Mouse (Mus musculus) heart, postnatal 0 days (tissue): ENCODE results near the gene Cdr2l.

Source experiments
- CTCF ChIP-seq: IDR thresholded peaks from 2 replicates; pipeline ENCODE4 v1.5.1; 2016; ENCODE audit warnings: antibody characterized with exemption, control low read depth, low read depth
- EP300 ChIP-seq: IDR thresholded peaks from 2 replicates; pipeline ENCODE4 v1.6.1; 2016; ENCODE audit warnings: antibody characterized with exemption, low read depth

- TF ChIP-seq CTCF (no peak), EP300 (no peak)
These were observed 46.5 kb upstream of the Cdr2l start for GRCm38 (mm10) chr11:115335223-115335622.
